Mouse (Mus musculus) heart, adult 2 months (tissue): Measurements from ENCODE around the gene Ccdc124.

Experiments
- CTCF ChIP-seq: fragments of 200-600 bp; IDR thresholded peaks from 2 replicates; pipeline ENCODE4 v1.8.1; 2022; ENCODE audit warnings: antibody characterized with exemption, mild to moderate bottlenecking, moderate library complexity
- EP300 ChIP-seq: fragments of 200-500 bp; IDR thresholded peaks from 2 replicates; pipeline ENCODE4 v1.6.1; 2011; ENCODE audit warnings: low read depth, low read length, control low read depth; ENCODE audit not compliant: insufficient read depth
- POLR2A ChIP-seq: fragments of 200-500 bp; IDR thresholded peaks from 2 replicates; pipeline ENCODE4 v1.6.1; 2011; ENCODE audit warnings: mild to moderate bottlenecking, low read depth, low read length, control low read depth; ENCODE audit not compliant: insufficient read depth

DNA sequence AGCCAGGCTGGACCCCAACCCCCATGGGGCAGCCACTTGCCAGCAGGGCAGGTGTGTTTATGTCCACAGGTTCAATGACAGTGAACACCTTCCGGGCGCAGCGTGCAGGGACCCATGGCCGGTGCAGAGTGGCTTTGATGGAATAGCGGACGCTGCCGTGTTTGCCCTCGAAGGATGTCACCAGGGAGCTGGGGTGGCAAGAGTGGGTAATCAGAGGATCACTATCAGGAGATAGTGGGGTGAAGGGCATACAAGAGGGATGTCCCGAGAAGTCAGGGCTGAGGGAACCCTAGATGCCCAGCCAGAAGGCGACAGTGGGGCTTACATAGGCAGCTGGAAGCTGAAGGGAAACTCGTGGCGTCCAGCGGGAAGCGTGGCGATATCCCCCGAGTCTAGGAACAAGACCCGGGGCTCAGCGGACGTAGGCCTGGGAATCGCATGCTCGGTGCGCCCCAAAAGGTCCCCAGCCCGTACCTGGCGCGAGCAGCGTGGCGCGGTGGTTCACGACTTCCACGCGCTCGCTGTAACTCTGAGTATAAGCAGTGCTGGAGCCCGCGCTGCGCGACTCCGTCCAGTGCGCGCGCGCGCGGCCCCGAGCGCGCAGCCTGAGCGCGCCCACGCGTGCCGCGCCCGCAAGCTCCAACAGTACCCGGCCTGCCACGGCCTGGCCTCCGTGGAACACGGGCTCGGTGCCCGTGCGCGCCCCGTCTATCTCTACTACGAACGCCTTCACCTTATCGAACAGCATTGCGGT lies 34.9 kb downstream of the Ccdc124 start:
- TF ChIP-seq CTCF (peak; percentile 31), EP300 (no peak), POLR2A (no peak; the same call in 1 of the 2 replicates)
